8 mouse cellular contexts compared by ENCODE assay signal in the genomic region with DNA sequence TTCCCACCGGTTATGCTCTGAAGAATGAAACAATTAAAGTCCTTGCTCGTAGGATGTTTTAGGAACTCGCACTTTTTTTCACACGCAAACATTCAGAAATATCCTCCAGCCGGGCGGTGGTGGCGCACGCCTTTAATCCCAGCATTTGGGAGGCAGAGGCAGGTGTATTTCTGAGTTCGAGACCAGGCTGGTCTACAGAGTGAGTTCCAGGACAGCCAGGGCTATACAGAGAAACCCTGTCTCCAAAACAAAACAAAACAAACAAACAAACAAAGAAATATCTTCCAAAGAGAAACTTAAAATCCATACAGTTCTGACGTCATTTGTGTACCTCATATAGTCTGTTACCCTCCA. TPM values are rescaled to one million over a fixed set of nuclear protein-coding genes. Genes with fewer than 3 reads are reported as not detected.
DNase-seq lines count a peak whose midpoint lies in the region; ATAC-seq and TF ChIP-seq lines count a peak whose summit lies in the region.
"Not testable (repeated sequence)": the region's sequence is repeated elsewhere in the genome, so short reads cannot be mapped to it uniquely, and the experiment has no call there.
"Had no signal": no experiment of that assay in that cellular context is flagged by ENCODE, and none has a peak within 500 bp of the region (broad histone marks: within the 10 kb centered on the region; RNA-seq: fewer than 3 reads in every experiment).

No protein-coding gene starts in this region.

- H3K27me3 ChIP-seq in cerebellum, adult 2 months (ENCODE audit: control insufficient read depth, insufficient read depth, low read length); forebrain, embryonic 14.5 days (replicated peaks; ENCODE audit: control insufficient read depth, insufficient read depth, low read length); heart, postnatal 0 days (ENCODE audit: control insufficient read depth, insufficient read depth, low read length); kidney, adult 2 months (replicated peaks; ENCODE audit: control insufficient read depth, insufficient read depth, low read length); liver, adult 2 months (ENCODE audit: control insufficient read depth, insufficient read depth, low read length); megakaryocyte, embryonic 14.5 days (replicated peaks); neural tube, embryonic 15.5 days (replicated peaks): not testable (repeated sequence)

- H3K9ac ChIP-seq in forebrain, embryonic 14.5 days (ENCODE audit: low read length); heart, postnatal 0 days (replicated peaks; ENCODE audit: low read depth, low read length); liver, adult 2 months (ENCODE audit: low read depth, low read length); neural tube, embryonic 15.5 days (replicated peaks): not testable (repeated sequence)

- DNase-seq in cerebellum, adult 2 months; forebrain, embryonic 14.5 days (ENCODE audit: low spot score); heart, postnatal 0 days (ENCODE audit: low spot score); kidney, adult 2 months; liver, adult 2 months (ENCODE audit: extremely low read depth, low read depth, low spot score): not testable (repeated sequence)

- H3K79me2 ChIP-seq in liver, adult 2 months (ENCODE audit: control insufficient read depth, insufficient read depth, low read length) = not testable (repeated sequence)

- H3K9me3 ChIP-seq in forebrain, embryonic 14.5 days (replicated peaks; ENCODE audit: control insufficient read depth, low read length); heart, postnatal 0 days (replicated peaks; ENCODE audit: control insufficient read depth, low read length); megakaryocyte, embryonic 14.5 days; neural tube, embryonic 15.5 days (replicated peaks): not testable (repeated sequence)

- 8% methylated on average over 10 of the region's 10 CpGs for WGBS in cerebellum, adult 2 months
- WGBS in forebrain, embryonic 14.5 days = 7% methylated on average over 10 of the region's 10 CpGs
- WGBS in heart, postnatal 0 days = 8% methylated on average over 10 of the region's 10 CpGs
- WGBS in kidney, adult 2 months = 9% methylated on average over 10 of the region's 10 CpGs
- 5% methylated on average over 10 of the region's 10 CpGs for WGBS in liver, adult 2 months
- WGBS in neural tube, embryonic 15.5 days = 10% methylated on average over 10 of the region's 10 CpGs

- peaks cover 27% of the 10 kb centered on the region for H3K36me3 ChIP-seq in forebrain, embryonic 14.5 days (ENCODE audit: control insufficient read depth, insufficient read depth, low read length)
- peaks cover 23% of the 10 kb centered on the region for H3K36me3 ChIP-seq in heart, postnatal 0 days (replicated peaks; ENCODE audit: control insufficient read depth, insufficient read depth, low read length)
- H3K36me3 ChIP-seq in kidney, adult 2 months (ENCODE audit: control insufficient read depth, insufficient read depth, low read length) = not testable (repeated sequence)
- H3K36me3 ChIP-seq in liver, adult 2 months (ENCODE audit: control insufficient read depth, insufficient read depth, low read length) = peaks cover 18% of the 10 kb centered on the region
- peaks cover 28% of the 10 kb centered on the region for H3K36me3 ChIP-seq in megakaryocyte, embryonic 14.5 days (replicated peaks; ENCODE audit: low read length)
- H3K36me3 ChIP-seq in neural tube, embryonic 15.5 days = peaks cover 16% of the 10 kb centered on the region

- not testable (repeated sequence) for TF ChIP-seq EP300 in heart, postnatal 0 days (IDR thresholded peaks at IDR 0.05; ENCODE audit: low read depth)

- peak; percentile 57 for ATAC-seq in forebrain, embryonic 14.5 days
- 0 out of 2 replicates have a peak, but pooled peaks have one; percentile 6 for ATAC-seq in heart, postnatal 0 days (ENCODE audit: insufficient read depth, low read depth)
- ATAC-seq in neural tube, embryonic 15.5 days (ENCODE audit: low FRiP score) = peak; percentile 39

- H3K4me1 ChIP-seq in cerebellum, adult 2 months (ENCODE audit: control insufficient read depth, insufficient read depth, low read length); forebrain, embryonic 14.5 days (ENCODE audit: control insufficient read depth, insufficient read depth, low read length); heart, postnatal 0 days (ENCODE audit: control insufficient read depth, insufficient read depth); kidney, adult 2 months (ENCODE audit: control insufficient read depth, insufficient read depth, low read length); liver, adult 2 months (ENCODE audit: control insufficient read depth, insufficient read depth, low read length): not testable (repeated sequence)
- H3K4me1 ChIP-seq in megakaryocyte, embryonic 14.5 days = peaks cover 11% of the 10 kb centered on the region
- H3K4me1 ChIP-seq in neural tube, embryonic 15.5 days = peaks cover 14% of the 10 kb centered on the region

- peak overlapping the region; percentile 42 for H3K4me2 ChIP-seq in forebrain, embryonic 14.5 days (ENCODE audit: low read length)
- peak overlapping the region; percentile 53 for H3K4me2 ChIP-seq in heart, postnatal 0 days (ENCODE audit: low read depth, low read length)
- H3K4me2 ChIP-seq in neural tube, embryonic 15.5 days = peak overlapping the region; percentile 56

- H3K27ac ChIP-seq in cerebellum, adult 2 months (ENCODE audit: insufficient read depth, low read length); forebrain, embryonic 14.5 days (ENCODE audit: low read depth, low read length); heart, postnatal 0 days (ENCODE audit: low read depth); kidney, adult 2 months (ENCODE audit: insufficient read depth, low read depth, low read length); liver, adult 2 months (replicated peaks; ENCODE audit: insufficient read depth, low read depth, low read length); neural tube, embryonic 15.5 days (replicated peaks): not testable (repeated sequence)

- peak overlapping the region; percentile 61 for H3K4me3 ChIP-seq in cerebellum, adult 2 months (replicated peaks; ENCODE audit: insufficient read depth, low read depth, low read length)
- H3K4me3 ChIP-seq in forebrain, embryonic 14.5 days (ENCODE audit: low read depth, low read length) = peak overlapping the region; percentile 86
- peak overlapping the region; percentile 88 for H3K4me3 ChIP-seq in heart, postnatal 0 days (ENCODE audit: low read depth, low read length)
- peak overlapping the region; percentile 83 for H3K4me3 ChIP-seq in kidney, adult 2 months (ENCODE audit: insufficient read depth, low read depth, low read length)
- H3K4me3 ChIP-seq in liver, adult 2 months (ENCODE audit: insufficient read depth, low read depth, low read length) = peak overlapping the region; percentile 39
- H3K4me3 ChIP-seq in megakaryocyte, embryonic 14.5 days (replicated peaks) = peak overlapping the region; percentile 100
- H3K4me3 ChIP-seq in neural tube, embryonic 15.5 days (replicated peaks) = peak overlapping the region; percentile 93

- TF ChIP-seq POLR2A in cerebellum, adult 2 months (IDR thresholded peaks at IDR 0.05; ENCODE audit: borderline replicate concordance, insufficient read depth, low read length); kidney, adult 2 months (IDR thresholded peaks at IDR 0.05; ENCODE audit: low read depth, low read length); liver, adult 2 months (IDR thresholded peaks at IDR 0.05; ENCODE audit: extremely low read depth, insufficient read depth, low read length): not testable (repeated sequence)

- TF ChIP-seq CTCF in cerebellum, adult 2 months (IDR thresholded peaks at IDR 0.05; ENCODE audit: borderline replicate concordance, insufficient read depth, low read depth, low read length); heart, postnatal 0 days (IDR thresholded peaks at IDR 0.05; ENCODE audit: low read depth); kidney, adult 2 months (conservative IDR thresholded peaks at IDR 0.05; ENCODE audit: insufficient read depth, insufficient read length, low read depth, low read length); liver, adult 2 months (IDR thresholded peaks at IDR 0.05; ENCODE audit: low read depth, low read length): not testable (repeated sequence)

RNA-seq across cellular contexts. Expression of gene Mrps30, which starts 0.4 kb away (rescaled TPM):
- polyA plus RNA-seq in cerebellum, adult 2 months (2012; rRNA removed) = 15.1 and 16.1 TPM in 2 replicates
- 29.1 and 29.4 TPM in 2 replicates for polyA plus RNA-seq in forebrain, embryonic 14.5 days (2014; fragmentation: Nextera tagmentation; extraction: Ambion mirVana)
- total RNA-seq in heart, postnatal 0 days (2014; rRNA removed; ENCODE audit: low replicate concordance) = 32.8 and 36.1 TPM in 2 replicates
- polyA plus RNA-seq in heart, postnatal 0 days (2015; fragmentation: Nextera tagmentation; extraction: Ambion mirVana) = 34.7 and 36.2 TPM in 2 replicates
- 15.5 and 19.8 TPM in 2 replicates for polyA plus RNA-seq in kidney, adult 2 months (2012; rRNA removed)
- total RNA-seq in liver, adult 2 months (2014; rRNA removed) = 10.6 and 11.2 TPM in 2 replicates
- 13.1 and 14.2 TPM in 2 replicates for polyA plus RNA-seq in liver, adult 2 months (2012; rRNA removed)
- 7.4 and 9.9 TPM in 2 replicates for polyA plus RNA-seq in megakaryocyte, embryonic 14.5 days (2012; ENCODE audit: insufficient read depth, low replicate concordance)
- polyA plus RNA-seq in neural tube, embryonic 15.5 days (2015; fragmentation: Nextera tagmentation; extraction: Ambion mirVana) = 25.6 and 26.1 TPM in 2 replicates

RNA-seq across cellular contexts. Expression of gene B430218F22Rik, which starts 1.0 kb away (rescaled TPM):
- polyA plus RNA-seq in cerebellum, adult 2 months (2012; rRNA removed) = 0.39 and 0.54 TPM in 2 replicates
- polyA plus RNA-seq in forebrain, embryonic 14.5 days (2014; fragmentation: Nextera tagmentation; extraction: Ambion mirVana) = 0.45 and 0.60 TPM in 2 replicates
- total RNA-seq in heart, postnatal 0 days (2014; rRNA removed; ENCODE audit: low replicate concordance) = not detected in 2 replicates
- polyA plus RNA-seq in heart, postnatal 0 days (2015; fragmentation: Nextera tagmentation; extraction: Ambion mirVana) = 1.1 and 1.6 TPM in 2 replicates
- polyA plus RNA-seq in kidney, adult 2 months (2012; rRNA removed) = 0.14 and 0.20 TPM in 2 replicates
- 0.09 TPM in 1 of 2 replicates, not detected in the other for total RNA-seq in liver, adult 2 months (2014; rRNA removed)
- polyA plus RNA-seq in liver, adult 2 months (2012; rRNA removed) = 0.05 and 0.10 TPM in 2 replicates
- polyA plus RNA-seq in megakaryocyte, embryonic 14.5 days (2012; ENCODE audit: insufficient read depth, low replicate concordance) = 0.35 TPM in 1 of 2 replicates, not detected in the other
- 0.96 and 1.8 TPM in 2 replicates for polyA plus RNA-seq in neural tube, embryonic 15.5 days (2015; fragmentation: Nextera tagmentation; extraction: Ambion mirVana)
- total RNA-seq: heart, postnatal 10 days had no signal

Comparison
In these comparisons a context has a peak if more than half of its experiments do, and no peak if none do; other contexts are left out.
1. H3K4me3 ChIP-seq: peak in every context shown above with its lines; median percentile 100 in megakaryocyte, embryonic 14.5 days; 93 in neural tube, embryonic 15.5 days; 88 in heart, postnatal 0 days; 86 in forebrain, embryonic 14.5 days; 83 in kidney, adult 2 months; 61 in cerebellum, adult 2 months; 39 in liver, adult 2 months.
2. ATAC-seq: peak in every context shown above with its lines; median percentile 57 in forebrain, embryonic 14.5 days; 39 in neural tube, embryonic 15.5 days; 6 in heart, postnatal 0 days.